Mouse (Mus musculus): ENCODE results near the gene Gm6034. TPM values are rescaled to one million over a fixed set of nuclear protein-coding genes. Genes with fewer than 3 reads are reported as not detected.

The Gm6034 gene
- total and polyA plus RNA-seq, 3 experiments: not detected

Other genes with a start within 250 kb of the Gm6034 start
Only the 20 nearest of the 25 such genes appear.
- gene Tubb5, start 204.7 kb upstream of the Gm6034 start, total RNA-seq (2014; fragmentation: Nextera tagmentation): 677 and 817 TPM in 2 replicates
- gene Tubb5, start 204.7 kb upstream of the Gm6034 start, total RNA-seq (2017): 849 and 1,028 TPM in 2 replicates
- gene Tubb5, start 204.7 kb upstream of the Gm6034 start, polyA plus RNA-seq (2012): 299 and 510 TPM in 2 replicates
- 197 and 209 TPM in 2 replicates for gene Mdc1, start 201.4 kb upstream of the Gm6034 start, total RNA-seq (2014; fragmentation: Nextera tagmentation)
- gene Mdc1, start 201.4 kb upstream of the Gm6034 start, total RNA-seq (2017): 10.8 and 15.8 TPM in 2 replicates
- gene Mdc1, start 201.4 kb upstream of the Gm6034 start, polyA plus RNA-seq (2012): 18.2 and 29.7 TPM in 2 replicates
- 39.9 and 59.9 TPM in 2 replicates for gene Nrm, start 181.6 kb upstream of the Gm6034 start, total RNA-seq (2014; fragmentation: Nextera tagmentation)
- gene Nrm, start 181.6 kb upstream of the Gm6034 start, total RNA-seq (2017): 51.0 and 53.3 TPM in 2 replicates
- gene Nrm, start 181.6 kb upstream of the Gm6034 start, polyA plus RNA-seq (2012): 23.4 and 33.1 TPM in 2 replicates
- 61.9 and 73.7 TPM in 2 replicates for gene Ppp1r18, start 177.4 kb upstream of the Gm6034 start, total RNA-seq (2014; fragmentation: Nextera tagmentation)
- 31.1 and 33.1 TPM in 2 replicates for gene Ppp1r18, start 177.4 kb upstream of the Gm6034 start, total RNA-seq (2017)
- 87.9 and 103 TPM in 2 replicates for gene Ppp1r18, start 177.4 kb upstream of the Gm6034 start, polyA plus RNA-seq (2012)
- 48.8 and 56.3 TPM in 2 replicates for gene Dhx16, start 163.1 kb upstream of the Gm6034 start, total RNA-seq (2014; fragmentation: Nextera tagmentation)
- 76.8 and 81.1 TPM in 2 replicates for gene Dhx16, start 163.1 kb upstream of the Gm6034 start, total RNA-seq (2017)
- 73.6 and 77.5 TPM in 2 replicates for gene Dhx16, start 163.1 kb upstream of the Gm6034 start, polyA plus RNA-seq (2012)
- gene 2310061I04Rik, start 145.5 kb upstream of the Gm6034 start, total RNA-seq (2014; fragmentation: Nextera tagmentation): 32.7 and 45.0 TPM in 2 replicates
- gene 2310061I04Rik, start 145.5 kb upstream of the Gm6034 start, total RNA-seq (2017): 3.1 and 3.3 TPM in 2 replicates
- 163 and 185 TPM in 2 replicates for gene 2310061I04Rik, start 145.5 kb upstream of the Gm6034 start, polyA plus RNA-seq (2012)
- 18.1 and 18.3 TPM in 2 replicates for gene Atat1, start 132.9 kb upstream of the Gm6034 start, total RNA-seq (2014; fragmentation: Nextera tagmentation)
- 7.3 and 10.5 TPM in 2 replicates for gene Atat1, start 132.9 kb upstream of the Gm6034 start, total RNA-seq (2017)
- 16.3 and 17.3 TPM in 2 replicates for gene Atat1, start 132.9 kb upstream of the Gm6034 start, polyA plus RNA-seq (2012)
- gene Mrps18b, start 126.6 kb upstream of the Gm6034 start, total RNA-seq (2014; fragmentation: Nextera tagmentation): 107 and 118 TPM in 2 replicates
- gene Mrps18b, start 126.6 kb upstream of the Gm6034 start, total RNA-seq (2017): 103 and 127 TPM in 2 replicates
- 7.8 and 8.9 TPM in 2 replicates for gene Mrps18b, start 126.6 kb upstream of the Gm6034 start, polyA plus RNA-seq (2012)
- gene Ppp1r10, start 126.5 kb upstream of the Gm6034 start, total RNA-seq (2014; fragmentation: Nextera tagmentation): 85.7 and 93.8 TPM in 2 replicates
- 64.7 and 77.3 TPM in 2 replicates for gene Ppp1r10, start 126.5 kb upstream of the Gm6034 start, total RNA-seq (2017)
- gene Ppp1r10, start 126.5 kb upstream of the Gm6034 start, polyA plus RNA-seq (2012): 30.9 and 33.0 TPM in 2 replicates
- 77.0 and 80.6 TPM in 2 replicates for gene Abcf1, start 73.2 kb upstream of the Gm6034 start, total RNA-seq (2014; fragmentation: Nextera tagmentation)
- gene Abcf1, start 73.2 kb upstream of the Gm6034 start, total RNA-seq (2017): 129 and 176 TPM in 2 replicates
- gene Abcf1, start 73.2 kb upstream of the Gm6034 start, polyA plus RNA-seq (2012): 167 and 196 TPM in 2 replicates
- 18.5 and 22.9 TPM in 2 replicates for gene Gnl1, start 63.1 kb upstream of the Gm6034 start, total RNA-seq (2014; fragmentation: Nextera tagmentation)
- 28.6 and 29.5 TPM in 2 replicates for gene Gnl1, start 63.1 kb upstream of the Gm6034 start, total RNA-seq (2017)
- gene Gnl1, start 63.1 kb upstream of the Gm6034 start, polyA plus RNA-seq (2012): 120 and 121 TPM in 2 replicates
- 38.6 and 49.4 TPM in 2 replicates for gene Prr3, start 62.7 kb upstream of the Gm6034 start, total RNA-seq (2014; fragmentation: Nextera tagmentation)
- 11.4 and 15.6 TPM in 2 replicates for gene Prr3, start 62.7 kb upstream of the Gm6034 start, total RNA-seq (2017)
- gene Prr3, start 62.7 kb upstream of the Gm6034 start, polyA plus RNA-seq (2012): 30.1 and 33.1 TPM in 2 replicates
- gene H2-T24, start 22.4 kb upstream of the Gm6034 start, total RNA-seq (2014; fragmentation: Nextera tagmentation): 16.6 TPM in 1 of 2 replicates, not detected in the other
- 5.8 and 6.9 TPM in 2 replicates for gene H2-T24, start 22.4 kb upstream of the Gm6034 start, total RNA-seq (2017)
- 0.47 and 0.50 TPM in 2 replicates for gene H2-T24, start 22.4 kb upstream of the Gm6034 start, polyA plus RNA-seq (2012)
- gene H2-T23, start 10.1 kb upstream of the Gm6034 start, total RNA-seq (2014; fragmentation: Nextera tagmentation): 2.3 and 11.3 TPM in 2 replicates
- gene H2-T23, start 10.1 kb upstream of the Gm6034 start, total RNA-seq (2017): 21.6 and 29.4 TPM in 2 replicates
- gene H2-T23, start 10.1 kb upstream of the Gm6034 start, polyA plus RNA-seq (2012): 9.5 and 9.8 TPM in 2 replicates
- 6.5 and 12.0 TPM in 2 replicates for gene H2-T22, start 214 bp upstream of the Gm6034 start, total RNA-seq (2014; fragmentation: Nextera tagmentation)
- 20.0 and 22.8 TPM in 2 replicates for gene H2-T22, start 214 bp upstream of the Gm6034 start, total RNA-seq (2017)
- gene H2-T22, start 214 bp upstream of the Gm6034 start, polyA plus RNA-seq (2012): 3.1 and 5.7 TPM in 2 replicates
- not detected in 2 replicates for gene Gm11127, start 15.4 kb downstream of the Gm6034 start, total RNA-seq (2014; fragmentation: Nextera tagmentation)
- not detected in 2 replicates for gene Gm11127, start 15.4 kb downstream of the Gm6034 start, total RNA-seq (2017)
- gene Gm11127, start 15.4 kb downstream of the Gm6034 start, polyA plus RNA-seq (2012): not detected in 2 replicates
- gene Gm19684, start 78.7 kb downstream of the Gm6034 start, total RNA-seq (2014; fragmentation: Nextera tagmentation): not detected in 2 replicates
- gene Gm19684, start 78.7 kb downstream of the Gm6034 start, total RNA-seq (2017): 0.11 TPM in 1 of 2 replicates, not detected in the other
- 0.03 TPM in 1 of 2 replicates, not detected in the other for gene Gm19684, start 78.7 kb downstream of the Gm6034 start, polyA plus RNA-seq (2012)
- not detected in 2 replicates for gene Gm7030, start 86.5 kb downstream of the Gm6034 start, total RNA-seq (2014; fragmentation: Nextera tagmentation)
- gene Gm7030, start 86.5 kb downstream of the Gm6034 start, total RNA-seq (2017): 0.16 TPM in 1 of 2 replicates, not detected in the other
- gene Gm7030, start 86.5 kb downstream of the Gm6034 start, polyA plus RNA-seq (2012): not detected in 2 replicates
- not detected in 2 replicates for gene Gm8909, start 125.6 kb downstream of the Gm6034 start, total RNA-seq (2014; fragmentation: Nextera tagmentation)
- not detected in 2 replicates for gene Gm8909, start 125.6 kb downstream of the Gm6034 start, total RNA-seq (2017)
- gene Gm8909, start 125.6 kb downstream of the Gm6034 start, polyA plus RNA-seq (2012): not detected in 2 replicates
- gene H2-T3, start 147.3 kb downstream of the Gm6034 start, total RNA-seq (2014; fragmentation: Nextera tagmentation): not detected in 2 replicates
- 0.22 TPM in 1 of 2 replicates, not detected in the other for gene H2-T3, start 147.3 kb downstream of the Gm6034 start, total RNA-seq (2017)
- gene H2-T3, start 147.3 kb downstream of the Gm6034 start, polyA plus RNA-seq (2012): not detected in 2 replicates

All from G1E (cell line).